Mouse (Mus musculus): ENCODE data around the gene Vmn1r53.

DNA sequence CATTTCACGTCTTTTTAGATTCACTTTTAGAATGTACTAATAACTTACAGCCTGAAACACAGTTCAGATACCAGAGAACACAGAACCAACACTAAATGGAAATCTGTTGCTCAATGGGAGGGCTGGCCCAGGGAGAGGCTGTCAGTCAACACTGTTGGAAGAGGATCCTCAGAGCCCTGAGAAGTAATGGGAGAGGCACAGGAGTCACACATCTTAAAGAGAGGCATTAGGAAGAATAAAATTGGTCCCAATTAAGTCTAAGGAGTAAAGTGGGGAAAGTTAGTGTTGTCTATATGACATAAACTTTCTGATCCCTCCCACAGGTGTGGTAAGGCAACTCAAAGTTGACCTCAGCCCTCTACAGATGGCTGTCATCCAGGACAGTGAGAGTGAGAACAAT is 21.8 kb upstream of the Vmn1r53 start, which contains the start of gene Vmn1r54:
- TF ChIP-seq CTCF (IDR thresholded peaks at IDR 0.05; ENCODE audit: low read depth) (no peak), EP300 (IDR thresholded peaks at IDR 0.05; ENCODE audit: low read depth) (no peak)

All from heart, postnatal 0 days (tissue).